Mouse (Mus musculus): ENCODE measurements at regions not wholly inside any gene's neighbourhood (a gene's known extent, or its start where the extent isn't known, plus 50 kb on each side); places are given as distances from the start of the nearest gene placed in this dataset.

GRCm38 (mm10) chr5:47693478-47693877 lies 289.5 kb upstream of the Slit2 start:
- Histone ChIP-seq H3K9ac (replicated peaks) (no peak overlapping the region), H3K4me3 (ENCODE audit: low read depth, low read length) (no peak overlapping the region), H3K4me2 (ENCODE audit: low read depth, low read length) (no peak overlapping the region), H3K4me1 (ENCODE audit: insufficient read depth) (no peaks in the 10 kb centered on the region), H3K27me3 (ENCODE audit: insufficient read depth, low read length) (no peaks in the 10 kb centered on the region), H3K36me3 (replicated peaks; ENCODE audit: insufficient read depth, low read length) (no peaks in the 10 kb centered on the region), H3K27ac (ENCODE audit: low read depth) (no peak overlapping the region), H3K9me3 (ENCODE audit: low read length) (no peaks in the 10 kb centered on the region)
- 53% methylated on average over 6 of the region's 6 CpGs for WGBS (ENCODE audit: insufficient replicate concordance)
- TF ChIP-seq CTCF (IDR thresholded peaks at IDR 0.05; ENCODE audit: low read depth) (no peak), EP300 (IDR thresholded peaks at IDR 0.05; ENCODE audit: low read depth) (no peak)
- DNase-seq: no peak
- ATAC-seq: no peak

DNA sequence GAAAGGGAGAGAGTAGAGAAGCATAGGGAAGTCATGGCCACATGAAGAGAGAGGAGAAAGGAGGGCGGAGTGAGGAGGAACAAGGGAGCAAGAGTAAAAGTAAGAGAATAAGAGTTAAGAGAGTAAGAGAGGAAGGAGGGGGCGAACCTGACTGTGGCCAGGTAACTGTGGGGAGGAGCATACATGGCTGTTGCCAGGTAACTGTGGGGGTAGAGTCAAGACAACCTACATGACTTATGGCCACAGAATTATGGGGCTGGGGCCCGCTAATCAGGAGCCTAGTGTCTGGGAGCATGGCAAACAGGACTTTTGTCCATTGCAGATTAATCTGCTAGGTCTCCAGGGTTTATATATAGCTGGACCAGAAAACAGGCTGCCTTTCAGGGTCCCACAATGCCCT lies 289.0 kb upstream of the Slit2 start:
- Histone ChIP-seq H3K27me3 (ENCODE audit: insufficient read depth, low read length) (no peaks in the 10 kb centered on the region), H3K4me3 (ENCODE audit: low read depth, low read length) (no peak overlapping the region), H3K9me3 (ENCODE audit: low read length) (no peaks in the 10 kb centered on the region), H3K4me1 (ENCODE audit: insufficient read depth) (no peaks in the 10 kb centered on the region), H3K27ac (ENCODE audit: low read depth) (no peak overlapping the region), H3K9ac (replicated peaks) (no peak overlapping the region), H3K36me3 (replicated peaks; ENCODE audit: insufficient read depth, low read length) (no peaks in the 10 kb centered on the region), H3K4me2 (ENCODE audit: low read depth, low read length) (no peak overlapping the region)
- WGBS (ENCODE audit: insufficient replicate concordance): 70% methylated on average over 3 of the region's 3 CpGs
- TF ChIP-seq EP300 (IDR thresholded peaks at IDR 0.05; ENCODE audit: low read depth): no peak
- TF ChIP-seq CTCF (IDR thresholded peaks at IDR 0.05; ENCODE audit: low read depth): no peak
- DNase-seq: no peak
- ATAC-seq: no peak

- WGBS (ENCODE audit: insufficient replicate concordance): 70% methylated on average over 3 of the region's 3 CpGs
- H3K9me3 ChIP-seq (ENCODE audit: low read length): no peaks in the 10 kb centered on the region
- no peak for TF ChIP-seq CTCF (IDR thresholded peaks at IDR 0.05; ENCODE audit: low read depth)
- TF ChIP-seq EP300 (IDR thresholded peaks at IDR 0.05; ENCODE audit: low read depth): no peak
- H3K9ac ChIP-seq (replicated peaks): no peak overlapping the region
- no peak for DNase-seq
- no peak overlapping the region for H3K4me2 ChIP-seq (ENCODE audit: low read depth, low read length)
- no peak for ATAC-seq
- no peaks in the 10 kb centered on the region for H3K36me3 ChIP-seq (replicated peaks; ENCODE audit: insufficient read depth, low read length)
- H3K4me1 ChIP-seq (ENCODE audit: insufficient read depth): no peaks in the 10 kb centered on the region
- H3K4me3 ChIP-seq (ENCODE audit: low read depth, low read length): no peak overlapping the region
- H3K27ac ChIP-seq (ENCODE audit: low read depth): no peak overlapping the region
- no peaks in the 10 kb centered on the region for H3K27me3 ChIP-seq (ENCODE audit: insufficient read depth, low read length)
Observed at GRCm38 (mm10) chr5:47694630-47695029, 288.3 kb upstream of the Slit2 start.

GRCm38 (mm10) chr5:47711553-47711952 lies 271.4 kb upstream of the Slit2 start:
- Histone ChIP-seq H3K27me3 (ENCODE audit: insufficient read depth, low read length) (no peaks in the 10 kb centered on the region), H3K36me3 (replicated peaks; ENCODE audit: insufficient read depth, low read length) (no peaks in the 10 kb centered on the region), H3K9ac (replicated peaks) (no peak overlapping the region), H3K4me2 (ENCODE audit: low read depth, low read length) (no peak overlapping the region), H3K4me3 (ENCODE audit: low read depth, low read length) (no peak overlapping the region), H3K9me3 (ENCODE audit: low read length) (no peaks in the 10 kb centered on the region), H3K4me1 (ENCODE audit: insufficient read depth) (no peaks in the 10 kb centered on the region), H3K27ac (ENCODE audit: low read depth) (no peak overlapping the region)
- ATAC-seq (no peak), DNase-seq (no peak)
- TF ChIP-seq EP300 (IDR thresholded peaks at IDR 0.05; ENCODE audit: low read depth): no peak
- no peak for TF ChIP-seq CTCF (IDR thresholded peaks at IDR 0.05; ENCODE audit: low read depth)

- WGBS (ENCODE audit: insufficient replicate concordance): 75% methylated on average over 5 of the region's 5 CpGs
- ATAC-seq: no peak
Observed at GRCm38 (mm10) chr5:47714333-47714732, 268.6 kb upstream of the Slit2 start.

DNA sequence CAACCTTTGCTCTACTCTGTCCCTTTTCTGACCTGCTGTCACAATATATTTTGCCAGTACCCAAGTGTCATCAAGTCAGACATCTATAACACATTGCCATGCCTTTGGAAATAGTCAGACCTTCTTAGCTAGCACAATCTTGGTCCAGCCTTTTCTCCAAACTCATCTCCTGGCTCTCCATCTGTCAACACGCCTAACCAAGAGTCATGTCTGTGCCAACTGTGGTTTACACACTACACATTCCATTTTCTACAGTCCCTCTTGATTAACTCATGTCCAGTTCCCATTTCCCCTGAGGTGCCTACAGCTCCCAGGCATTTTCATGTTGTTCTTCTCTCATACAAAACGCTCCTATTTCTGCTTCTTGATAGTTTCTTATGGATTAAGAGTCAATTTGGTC lies 258.0 kb upstream of the Slit2 start:
- Histone ChIP-seq H3K9me3 (ENCODE audit: low read length) (no peaks in the 10 kb centered on the region), H3K4me1 (ENCODE audit: insufficient read depth) (no peaks in the 10 kb centered on the region), H3K27me3 (ENCODE audit: insufficient read depth, low read length) (no peaks in the 10 kb centered on the region), H3K27ac (ENCODE audit: low read depth) (no peak overlapping the region), H3K9ac (replicated peaks) (no peak overlapping the region), H3K36me3 (replicated peaks; ENCODE audit: insufficient read depth, low read length) (no peaks in the 10 kb centered on the region), H3K4me2 (ENCODE audit: low read depth, low read length) (no peak overlapping the region), H3K4me3 (ENCODE audit: low read depth, low read length) (no peak overlapping the region)
- ATAC-seq: peak; percentile 48
- 60% methylated on average over 2 of the region's 2 CpGs for WGBS (ENCODE audit: insufficient replicate concordance)
- no peak for DNase-seq
- no peak for TF ChIP-seq CTCF (IDR thresholded peaks at IDR 0.05; ENCODE audit: low read depth)
- TF ChIP-seq EP300 (IDR thresholded peaks at IDR 0.05; ENCODE audit: low read depth): no peak

More at GRCm38 (mm10) chr5:47714333-47714732, 268.6 kb upstream of the Slit2 start:
- no peak for DNase-seq
- Histone ChIP-seq H3K27ac (ENCODE audit: low read depth) (no peak overlapping the region), H3K4me1 (ENCODE audit: insufficient read depth) (no peaks in the 10 kb centered on the region), H3K36me3 (replicated peaks; ENCODE audit: insufficient read depth, low read length) (no peaks in the 10 kb centered on the region), H3K9ac (replicated peaks) (no peak overlapping the region), H3K4me3 (ENCODE audit: low read depth, low read length) (no peak overlapping the region), H3K9me3 (ENCODE audit: low read length) (no peaks in the 10 kb centered on the region), H3K27me3 (ENCODE audit: insufficient read depth, low read length) (no peaks in the 10 kb centered on the region), H3K4me2 (ENCODE audit: low read depth, low read length) (no peak overlapping the region)
- no peak for TF ChIP-seq EP300 (IDR thresholded peaks at IDR 0.05; ENCODE audit: low read depth)

DNA sequence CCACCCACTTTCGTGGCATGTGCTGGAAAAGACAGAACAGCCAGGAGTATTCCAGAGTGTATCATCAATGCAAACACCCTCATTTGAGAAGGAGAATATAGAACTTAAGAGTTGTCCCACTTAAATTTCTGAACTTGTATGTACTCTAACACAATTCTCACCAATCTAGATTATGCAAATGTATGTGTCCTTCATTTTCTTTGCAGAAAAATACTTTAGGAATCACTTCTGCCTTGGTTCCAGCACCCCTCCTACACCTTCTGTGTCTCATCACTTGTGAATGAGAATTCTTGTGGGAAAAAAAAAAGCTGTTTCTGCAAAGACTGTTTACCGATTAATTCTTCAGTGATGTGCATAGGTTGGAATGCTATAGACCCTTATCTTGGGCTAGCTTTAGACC lies 240.2 kb upstream of the Slit2 start:
- TF ChIP-seq CTCF (IDR thresholded peaks at IDR 0.05; ENCODE audit: low read depth) (no peak), EP300 (IDR thresholded peaks at IDR 0.05; ENCODE audit: low read depth) (no peak)

More for the DNA sequence above, 240.2 kb upstream of the Slit2 start:
- H3K4me3 ChIP-seq (ENCODE audit: low read depth, low read length): no peak overlapping the region
- H3K9me3 ChIP-seq (ENCODE audit: low read length): no peaks in the 10 kb centered on the region
- DNase-seq: no peak
- ATAC-seq: no peak
- H3K9ac ChIP-seq (replicated peaks): no peak overlapping the region
- WGBS (ENCODE audit: insufficient replicate concordance): 75% methylated on average over 2 of the region's 2 CpGs
- H3K4me1 ChIP-seq (ENCODE audit: insufficient read depth): no peaks in the 10 kb centered on the region
- H3K27me3 ChIP-seq (ENCODE audit: insufficient read depth, low read length): no peaks in the 10 kb centered on the region
- no peaks in the 10 kb centered on the region for H3K36me3 ChIP-seq (replicated peaks; ENCODE audit: insufficient read depth, low read length)
- no peak overlapping the region for H3K4me2 ChIP-seq (ENCODE audit: low read depth, low read length)
- H3K27ac ChIP-seq (ENCODE audit: low read depth): no peak overlapping the region
